Mouse (Mus musculus): ENCODE measurements around the gene Ffar2. TPM values are rescaled to one million over a fixed set of nuclear protein-coding genes. Genes with fewer than 3 reads are reported as not detected.
A peak's percentile ranks its signal among the peaks of the same experiment; 100 is the strongest.

The Ffar2 gene
- polyA plus RNA-seq, 1 experiment from 2014 or later = 12.5 TPM

- Histone ChIP-seq H3K27ac (ENCODE audit: low read depth, low read length) (no peak overlapping the region), H3K36me3 (ENCODE audit: control insufficient read depth, insufficient read depth) (no peaks in the 10 kb centered on the region), H3K4me1 (replicated peaks; ENCODE audit: control insufficient read depth, insufficient read depth, low read length) (no peaks in the 10 kb centered on the region; the same call in 1 of the 2 replicates), H3K9me3 (ENCODE audit: control insufficient read depth) (no peaks in the 10 kb centered on the region), H3K9ac (ENCODE audit: low read depth, low read length) (no peak overlapping the region), H3K27me3 (replicated peaks; ENCODE audit: control insufficient read depth, insufficient read depth, low read length) (no peaks in the 10 kb centered on the region), H3K4me2 (replicated peaks; ENCODE audit: low read depth) (no peak overlapping the region), H3K4me3 (ENCODE audit: low read depth, low read length) (no peak overlapping the region)
- peak; percentile 42 for TF ChIP-seq CTCF (IDR thresholded peaks at IDR 0.05; ENCODE audit: low read depth)
- no peak for ATAC-seq
These were observed 22.9 kb downstream of the Ffar2 start for GRCm38 (mm10) chr7:30800653-30801052.

DNA sequence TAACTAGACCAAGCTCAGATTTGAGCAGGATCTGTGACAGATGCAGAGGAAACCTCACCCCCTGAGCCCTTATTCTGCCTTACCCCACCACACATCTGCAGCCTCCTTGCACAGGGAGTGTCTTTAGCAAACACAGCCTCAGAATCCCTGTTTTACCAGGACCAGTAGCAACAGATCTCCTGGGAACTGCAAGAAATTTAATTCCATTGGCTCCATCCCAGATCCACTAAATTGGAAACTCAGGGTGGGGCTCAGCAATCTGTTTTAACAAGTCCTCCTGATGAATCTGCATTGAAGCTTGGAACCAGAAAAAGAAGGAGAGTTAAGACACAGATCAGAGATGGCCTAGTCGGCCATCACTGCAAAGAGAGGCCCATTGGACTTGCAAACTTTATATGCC, 26.8 kb downstream of the Ffar2 start:
- Histone ChIP-seq H3K36me3 (ENCODE audit: control insufficient read depth, insufficient read depth) (no peaks in the 10 kb centered on the region), H3K9me3 (ENCODE audit: control insufficient read depth) (no peaks in the 10 kb centered on the region), H3K4me1 (replicated peaks; ENCODE audit: control insufficient read depth, insufficient read depth, low read length) (no peaks in the 10 kb centered on the region), H3K27me3 (replicated peaks; ENCODE audit: control insufficient read depth, insufficient read depth, low read length) (no peaks in the 10 kb centered on the region), H3K4me2 (replicated peaks; ENCODE audit: low read depth) (no peak overlapping the region), H3K4me3 (ENCODE audit: low read depth, low read length) (no peak overlapping the region), H3K9ac (ENCODE audit: low read depth, low read length) (no peak overlapping the region), H3K27ac (ENCODE audit: low read depth, low read length) (no peak overlapping the region)
- no peak for TF ChIP-seq CTCF (IDR thresholded peaks at IDR 0.05; ENCODE audit: low read depth)
- no peak for ATAC-seq
- 95% methylated on average over 1 of the region's 1 CpGs for WGBS

GRCm38 (mm10) chr7:30794921-30795320, 28.7 kb downstream of the Ffar2 start:
- Histone ChIP-seq H3K36me3 (ENCODE audit: control insufficient read depth, insufficient read depth) (no peaks in the 10 kb centered on the region), H3K4me3 (ENCODE audit: low read depth, low read length) (no peak overlapping the region), H3K27me3 (replicated peaks; ENCODE audit: control insufficient read depth, insufficient read depth, low read length) (no peaks in the 10 kb centered on the region), H3K4me2 (replicated peaks; ENCODE audit: low read depth) (no peak overlapping the region), H3K9me3 (ENCODE audit: control insufficient read depth) (no peaks in the 10 kb centered on the region), H3K9ac (ENCODE audit: low read depth, low read length) (no peak overlapping the region), H3K27ac (ENCODE audit: low read depth, low read length) (no peak overlapping the region), H3K4me1 (replicated peaks; ENCODE audit: control insufficient read depth, insufficient read depth, low read length) (no peaks in the 10 kb centered on the region)
- no peak for ATAC-seq
- no peak for TF ChIP-seq CTCF (IDR thresholded peaks at IDR 0.05; ENCODE audit: low read depth)

- WGBS = 18% methylated on average over 9 of the region's 9 CpGs
- Histone ChIP-seq H3K4me1 (replicated peaks; ENCODE audit: control insufficient read depth, insufficient read depth, low read length) (no peaks in the 10 kb centered on the region), H3K4me3 (ENCODE audit: low read depth, low read length) (no peak overlapping the region), H3K36me3 (ENCODE audit: control insufficient read depth, insufficient read depth) (no peaks in the 10 kb centered on the region), H3K9ac (ENCODE audit: low read depth, low read length) (no peak overlapping the region), H3K4me2 (replicated peaks; ENCODE audit: low read depth) (no peak overlapping the region), H3K27ac (ENCODE audit: low read depth, low read length) (no peak overlapping the region), H3K27me3 (replicated peaks; ENCODE audit: control insufficient read depth, insufficient read depth, low read length) (no peaks in the 10 kb centered on the region), H3K9me3 (ENCODE audit: control insufficient read depth) (no peaks in the 10 kb centered on the region)
- TF ChIP-seq CTCF (IDR thresholded peaks at IDR 0.05; ENCODE audit: low read depth) = no peak
- ATAC-seq = peak; percentile 35; the same call in 1 of the 2 replicates
These were observed 31.7 kb downstream of the Ffar2 start for GRCm38 (mm10) chr7:30791921-30792320.

DNA sequence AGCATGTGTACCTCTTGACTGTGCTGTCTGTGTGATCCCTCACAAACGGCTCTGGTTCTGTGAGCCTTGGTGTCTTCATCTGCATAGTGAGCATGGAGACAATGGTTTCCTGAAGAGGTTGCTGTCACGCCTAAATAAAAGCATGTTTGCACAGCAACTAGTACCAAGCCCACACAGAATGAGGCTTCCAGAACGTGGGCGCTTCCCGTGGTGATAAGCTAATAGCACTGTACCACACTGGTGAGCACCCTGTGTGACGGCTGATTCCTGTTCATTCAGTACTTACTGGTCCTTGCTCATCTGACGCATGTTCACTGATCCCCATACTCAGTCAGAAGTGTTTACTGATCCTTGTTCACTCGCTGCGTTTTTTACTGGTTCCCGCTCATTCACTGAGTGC, 33.4 kb downstream of the Ffar2 start:
- no peak overlapping the region for H3K4me2 ChIP-seq (replicated peaks; ENCODE audit: low read depth)
- H3K4me3 ChIP-seq (ENCODE audit: low read depth, low read length) = no peak overlapping the region
- no peak for ATAC-seq
- 0 out of 2 replicates have a peak, but pooled peaks cover under 1% of the 10 kb centered on the region for H3K4me1 ChIP-seq (replicated peaks; ENCODE audit: control insufficient read depth, insufficient read depth, low read length)
- 64% methylated on average over 10 of the region's 10 CpGs for WGBS
- H3K27me3 ChIP-seq (replicated peaks; ENCODE audit: control insufficient read depth, insufficient read depth, low read length) = no peaks in the 10 kb centered on the region
- H3K9ac ChIP-seq (ENCODE audit: low read depth, low read length) = no peak overlapping the region
- H3K9me3 ChIP-seq (ENCODE audit: control insufficient read depth) = no peaks in the 10 kb centered on the region
- TF ChIP-seq CTCF (IDR thresholded peaks at IDR 0.05; ENCODE audit: low read depth) = no peak
- no peaks in the 10 kb centered on the region for H3K36me3 ChIP-seq (ENCODE audit: control insufficient read depth, insufficient read depth)
- no peak overlapping the region for H3K27ac ChIP-seq (ENCODE audit: low read depth, low read length)

DNA sequence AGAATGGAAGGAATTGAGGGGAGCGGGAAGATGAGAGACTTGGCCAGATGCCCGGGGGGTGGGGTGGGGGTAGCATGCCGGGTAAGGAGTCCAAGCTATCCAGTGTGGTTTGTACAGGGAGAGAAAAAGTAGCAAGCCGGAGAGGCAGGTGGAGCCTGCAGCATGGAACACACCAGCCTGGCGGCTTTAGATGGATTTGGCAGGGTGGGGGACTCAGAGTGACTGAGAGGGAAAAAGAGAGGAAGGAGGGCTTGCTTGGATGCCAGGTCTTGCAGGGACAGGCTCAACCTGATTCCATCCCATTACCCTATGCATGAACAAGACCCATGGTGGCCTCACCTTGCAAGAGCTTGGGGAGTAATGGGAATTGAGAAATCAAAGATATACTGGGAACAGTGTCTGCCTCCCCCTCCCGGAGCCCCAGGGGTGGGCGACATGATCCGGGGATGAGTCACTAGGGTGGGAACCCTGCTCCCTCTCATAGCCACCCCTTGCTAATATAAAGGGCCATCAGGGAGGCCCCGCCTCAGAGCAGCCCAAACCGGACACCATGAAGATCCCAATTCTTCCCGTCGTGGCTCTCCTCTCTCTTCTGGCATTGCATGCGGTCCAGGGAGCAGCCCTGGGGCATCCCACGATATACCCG, 36.1 kb downstream of the Ffar2 start, which contains the start of gene Krtdap:
TSS of gene Krtdap (plus strand) at position 520 of the 646 bp plus-strand sequence.
- H3K27me3 ChIP-seq (replicated peaks; ENCODE audit: control insufficient read depth, insufficient read depth, low read length) = no peaks in the 10 kb centered on the region
- WGBS = 58% methylated on average over 15 of the region's 15 CpGs
- H3K4me1 ChIP-seq (replicated peaks; ENCODE audit: control insufficient read depth, insufficient read depth, low read length) = 0 out of 2 replicates have a peak, but pooled peaks cover 5% of the 10 kb centered on the region
- H3K36me3 ChIP-seq (ENCODE audit: control insufficient read depth, insufficient read depth) = no peaks in the 10 kb centered on the region
- H3K4me2 ChIP-seq (replicated peaks; ENCODE audit: low read depth) = no peak within 1 kb of the TSS
- ATAC-seq = no peak
- H3K27ac ChIP-seq (ENCODE audit: low read depth, low read length) = no peak within 1 kb of the TSS
- H3K4me3 ChIP-seq (ENCODE audit: low read depth, low read length) = no peak within 1 kb of the TSS
- no peak within 1 kb of the TSS for H3K9ac ChIP-seq (ENCODE audit: low read depth, low read length)
- H3K9me3 ChIP-seq (ENCODE audit: control insufficient read depth) = no peaks in the 10 kb centered on the region
- no peak for TF ChIP-seq CTCF (IDR thresholded peaks at IDR 0.05; ENCODE audit: low read depth)

Data from intestine, postnatal 0 days (tissue).